Mouse (Mus musculus): ENCODE measurements around the gene Eapp. TPM values are rescaled to one million over a fixed set of nuclear protein-coding genes. Genes with fewer than 3 reads are reported as not detected.

The Eapp gene
- polyA plus RNA-seq, 1 experiment from 2014 or later, result 57.0 TPM

GRCm38 (mm10) chr12:54652346-54652745, 43.4 kb downstream of the Eapp start:
- ATAC-seq (ENCODE audit: insufficient read depth, low FRiP score), result no peak
- 82% methylated on average over 12 of the region's 12 CpGs for WGBS

GRCm38 (mm10) chr12:54651820-54652219, 43.9 kb downstream of the Eapp start:
- no peaks in the 10 kb centered on the region for H3K27me3 ChIP-seq (ENCODE audit: control insufficient read depth, insufficient read depth, low read length)
- WGBS, result 62% methylated on average over 8 of the region's 8 CpGs
- no peaks in the 10 kb centered on the region for H3K9me3 ChIP-seq (replicated peaks; ENCODE audit: control insufficient read depth, low read length)
- no peak overlapping the region for H3K27ac ChIP-seq (ENCODE audit: low read length)
- no peak overlapping the region for H3K4me3 ChIP-seq (replicated peaks; ENCODE audit: low read length)
- no peak overlapping the region for H3K9ac ChIP-seq (ENCODE audit: low read length)
- ATAC-seq (ENCODE audit: insufficient read depth, low FRiP score), result no peak
- no peak overlapping the region for H3K4me2 ChIP-seq (ENCODE audit: low read depth, low read length)
- peaks cover 26% of the 10 kb centered on the region for H3K4me1 ChIP-seq (ENCODE audit: control insufficient read depth, insufficient read depth, low read length)
- 0 out of 2 replicates have a peak, but pooled peaks cover 3% of the 10 kb centered on the region for H3K36me3 ChIP-seq (ENCODE audit: control insufficient read depth, insufficient read depth, low read length)

More at GRCm38 (mm10) chr12:54652346-54652745, 43.4 kb downstream of the Eapp start:
- H3K36me3 ChIP-seq (ENCODE audit: control insufficient read depth, insufficient read depth, low read length), result 0 out of 2 replicates have a peak, but pooled peaks cover 3% of the 10 kb centered on the region
- no peaks in the 10 kb centered on the region for H3K9me3 ChIP-seq (replicated peaks; ENCODE audit: control insufficient read depth, low read length)
- no peak overlapping the region for H3K27ac ChIP-seq (ENCODE audit: low read length)
- H3K4me2 ChIP-seq (ENCODE audit: low read depth, low read length), result no peak overlapping the region
- H3K4me3 ChIP-seq (replicated peaks; ENCODE audit: low read length), result no peak overlapping the region
- no peak overlapping the region for H3K9ac ChIP-seq (ENCODE audit: low read length)
- no peaks in the 10 kb centered on the region for H3K27me3 ChIP-seq (ENCODE audit: control insufficient read depth, insufficient read depth, low read length)
- peaks cover 28% of the 10 kb centered on the region for H3K4me1 ChIP-seq (ENCODE audit: control insufficient read depth, insufficient read depth, low read length)

GRCm38 (mm10) chr12:54651158-54651557, 44.5 kb downstream of the Eapp start:
- H3K4me3 ChIP-seq (replicated peaks; ENCODE audit: low read length), result no peak overlapping the region
- no peak overlapping the region for H3K9ac ChIP-seq (ENCODE audit: low read length)
- H3K36me3 ChIP-seq (ENCODE audit: control insufficient read depth, insufficient read depth, low read length), result 0 out of 2 replicates have a peak, but pooled peaks cover 3% of the 10 kb centered on the region
- H3K27me3 ChIP-seq (ENCODE audit: control insufficient read depth, insufficient read depth, low read length), result no peaks in the 10 kb centered on the region
- H3K27ac ChIP-seq (ENCODE audit: low read length), result no peak overlapping the region
- peaks cover 24% of the 10 kb centered on the region for H3K4me1 ChIP-seq (ENCODE audit: control insufficient read depth, insufficient read depth, low read length)
- no peaks in the 10 kb centered on the region for H3K9me3 ChIP-seq (replicated peaks; ENCODE audit: control insufficient read depth, low read length)
- no peak for ATAC-seq (ENCODE audit: insufficient read depth, low FRiP score)
- WGBS, result 23% methylated on average over 1 of the region's 1 CpGs
- no peak overlapping the region for H3K4me2 ChIP-seq (ENCODE audit: low read depth, low read length)

DNA sequence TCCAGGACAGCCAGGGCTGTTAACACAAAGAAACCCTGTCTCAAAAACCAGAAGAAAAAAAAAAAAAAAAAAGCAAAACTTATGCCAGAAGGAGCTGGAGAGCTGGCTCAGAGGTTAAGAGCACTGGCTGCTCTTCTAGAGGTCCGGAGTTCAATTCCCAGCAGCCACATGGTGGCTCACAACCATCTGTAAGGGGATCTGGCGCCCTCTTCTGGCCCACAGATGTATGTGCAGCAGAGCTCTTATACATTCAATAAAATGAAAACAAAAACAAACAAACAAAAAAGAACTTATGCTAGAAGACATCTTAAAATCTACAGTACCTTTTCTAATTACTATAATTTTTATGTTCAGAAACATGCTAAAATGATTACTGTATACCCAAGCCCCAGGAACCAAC, 50.8 kb downstream of the Eapp start:
- ATAC-seq (ENCODE audit: insufficient read depth, low FRiP score), result no peak
- H3K4me1 ChIP-seq (ENCODE audit: control insufficient read depth, insufficient read depth, low read length), result no peaks in the 10 kb centered on the region
- H3K9me3 ChIP-seq (replicated peaks; ENCODE audit: control insufficient read depth, low read length), result no peaks in the 10 kb centered on the region
- H3K9ac ChIP-seq (ENCODE audit: low read length), result no peak overlapping the region
- no peaks in the 10 kb centered on the region for H3K27me3 ChIP-seq (ENCODE audit: control insufficient read depth, insufficient read depth, low read length)
- H3K4me2 ChIP-seq (ENCODE audit: low read depth, low read length), result no peak overlapping the region
- H3K4me3 ChIP-seq (replicated peaks; ENCODE audit: low read length), result no peak overlapping the region
- H3K36me3 ChIP-seq (ENCODE audit: control insufficient read depth, insufficient read depth, low read length), result peaks cover under 1% of the 10 kb centered on the region; the same call in 1 of the 2 replicates
- 82% methylated on average over 2 of the region's 2 CpGs for WGBS
- no peak overlapping the region for H3K27ac ChIP-seq (ENCODE audit: low read length)

DNA sequence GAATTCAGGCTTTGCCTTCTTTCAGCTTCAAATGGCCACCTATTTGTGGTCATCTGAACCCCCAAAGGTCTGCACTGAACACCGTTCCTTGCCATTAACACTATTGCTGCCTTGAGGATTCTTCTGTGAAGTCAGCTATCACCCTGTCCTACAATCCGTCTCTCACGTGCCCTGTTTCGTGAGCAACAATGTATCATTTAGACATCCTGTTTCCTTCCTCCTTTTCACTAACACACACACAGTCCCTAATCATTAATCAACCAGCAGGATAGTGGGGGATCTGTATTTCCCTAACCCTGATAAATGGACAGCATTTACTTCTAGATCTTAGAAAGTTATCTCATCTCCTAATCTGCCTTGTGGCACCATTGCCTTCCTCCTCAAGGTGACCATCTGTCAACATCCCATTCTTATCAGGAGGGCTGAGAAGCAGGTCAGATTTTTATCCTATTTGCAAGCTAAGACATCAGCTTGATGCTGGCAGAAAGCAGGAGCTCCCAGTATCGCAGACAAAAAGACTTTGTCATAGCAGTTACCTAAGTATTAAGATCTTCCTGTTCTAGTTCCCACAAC, 52.3 kb downstream of the Eapp start:
- WGBS, result 36% methylated on average over 5 of the region's 5 CpGs
- Histone ChIP-seq H3K4me1 (ENCODE audit: control insufficient read depth, insufficient read depth, low read length) (no peaks in the 10 kb centered on the region), H3K4me2 (ENCODE audit: low read depth, low read length) (no peak overlapping the region), H3K27me3 (ENCODE audit: control insufficient read depth, insufficient read depth, low read length) (no peaks in the 10 kb centered on the region), H3K27ac (ENCODE audit: low read length) (no peak overlapping the region), H3K9ac (ENCODE audit: low read length) (no peak overlapping the region), H3K4me3 (replicated peaks; ENCODE audit: low read length) (no peak overlapping the region), H3K9me3 (replicated peaks; ENCODE audit: control insufficient read depth, low read length) (no peaks in the 10 kb centered on the region), H3K36me3 (ENCODE audit: control insufficient read depth, insufficient read depth, low read length) (no peaks in the 10 kb centered on the region; the same call in 1 of the 2 replicates)
- ATAC-seq (ENCODE audit: insufficient read depth, low FRiP score), result no peak; the same call in 1 of the 2 replicates

GRCm38 (mm10) chr12:54641374-54641773, 54.3 kb downstream of the Eapp start:
- ATAC-seq (ENCODE audit: insufficient read depth, low FRiP score), result no peak
- H3K4me1 ChIP-seq (ENCODE audit: control insufficient read depth, insufficient read depth, low read length), result no peaks in the 10 kb centered on the region
- no peaks in the 10 kb centered on the region for H3K27me3 ChIP-seq (ENCODE audit: control insufficient read depth, insufficient read depth, low read length)
- no peaks in the 10 kb centered on the region; the same call in 1 of the 2 replicates for H3K36me3 ChIP-seq (ENCODE audit: control insufficient read depth, insufficient read depth, low read length)
- H3K4me2 ChIP-seq (ENCODE audit: low read depth, low read length), result no peak overlapping the region
- H3K9ac ChIP-seq (ENCODE audit: low read length), result no peak overlapping the region
- 96% methylated on average over 4 of the region's 4 CpGs for WGBS
- no peak overlapping the region for H3K27ac ChIP-seq (ENCODE audit: low read length)
- no peak overlapping the region for H3K4me3 ChIP-seq (replicated peaks; ENCODE audit: low read length)
- H3K9me3 ChIP-seq (replicated peaks; ENCODE audit: control insufficient read depth, low read length), result no peaks in the 10 kb centered on the region

DNA sequence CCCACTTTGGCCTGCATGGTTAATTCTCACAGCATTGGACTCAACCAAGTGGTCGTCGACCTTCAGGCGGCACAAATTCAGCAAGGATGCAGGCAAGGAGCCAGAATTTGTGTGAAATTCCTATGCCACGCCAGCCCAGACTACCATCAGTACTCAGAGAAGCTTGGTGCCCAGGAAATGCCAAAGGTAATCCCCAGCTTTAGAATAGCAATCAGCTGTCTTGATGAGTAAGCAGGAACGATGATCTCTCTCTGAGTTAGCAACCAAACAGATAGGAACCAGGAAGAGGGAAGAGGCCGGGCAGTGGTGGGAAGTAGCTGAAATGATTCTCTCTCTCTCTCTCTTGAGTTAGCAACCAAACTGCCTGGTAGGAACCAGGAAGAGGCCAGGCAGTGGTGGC, 55.4 kb downstream of the Eapp start:
- no peak for ATAC-seq (ENCODE audit: insufficient read depth, low FRiP score)

DNA sequence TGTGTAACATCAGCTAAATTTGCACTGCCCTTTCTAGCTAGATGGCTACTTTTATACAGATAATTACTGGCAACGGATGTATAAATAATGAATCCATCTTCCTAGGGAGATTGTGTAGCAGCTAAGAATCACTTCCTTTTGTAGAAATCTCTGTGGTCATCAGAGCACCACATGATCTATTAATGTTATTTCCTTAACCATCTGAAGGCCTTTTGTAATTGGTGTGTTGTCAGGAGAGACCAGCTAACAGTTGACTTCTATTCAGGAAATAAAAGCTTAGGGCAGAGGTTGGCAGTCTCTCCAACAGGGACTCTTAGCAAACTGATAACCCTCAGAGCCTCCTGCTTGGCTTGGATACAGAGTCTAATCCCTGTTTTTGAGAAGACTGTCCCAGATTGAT, 58.7 kb downstream of the Eapp start:
- ATAC-seq (ENCODE audit: insufficient read depth, low FRiP score), result no peak
- H3K4me3 ChIP-seq (replicated peaks; ENCODE audit: low read length), result no peak overlapping the region
- WGBS, result 68% methylated on average over 1 of the region's 1 CpGs
- H3K36me3 ChIP-seq (ENCODE audit: control insufficient read depth, insufficient read depth, low read length), result no peaks in the 10 kb centered on the region
- H3K27me3 ChIP-seq (ENCODE audit: control insufficient read depth, insufficient read depth, low read length), result no peaks in the 10 kb centered on the region
- no peak overlapping the region for H3K27ac ChIP-seq (ENCODE audit: low read length)
- H3K9me3 ChIP-seq (replicated peaks; ENCODE audit: control insufficient read depth, low read length), result no peaks in the 10 kb centered on the region
- H3K9ac ChIP-seq (ENCODE audit: low read length), result no peak overlapping the region
- H3K4me1 ChIP-seq (ENCODE audit: control insufficient read depth, insufficient read depth, low read length), result no peaks in the 10 kb centered on the region
- H3K4me2 ChIP-seq (ENCODE audit: low read depth, low read length), result no peak overlapping the region

More for the DNA sequence above, 55.4 kb downstream of the Eapp start:
- no peak overlapping the region for H3K4me2 ChIP-seq (ENCODE audit: low read depth, low read length)
- no peaks in the 10 kb centered on the region for H3K4me1 ChIP-seq (ENCODE audit: control insufficient read depth, insufficient read depth, low read length)
- 88% methylated on average over 6 of the region's 6 CpGs for WGBS
- H3K27me3 ChIP-seq (ENCODE audit: control insufficient read depth, insufficient read depth, low read length), result no peaks in the 10 kb centered on the region
- H3K27ac ChIP-seq (ENCODE audit: low read length), result no peak overlapping the region
- no peak overlapping the region for H3K9ac ChIP-seq (ENCODE audit: low read length)
- no peaks in the 10 kb centered on the region for H3K9me3 ChIP-seq (replicated peaks; ENCODE audit: control insufficient read depth, low read length)
- H3K4me3 ChIP-seq (replicated peaks; ENCODE audit: low read length), result no peak overlapping the region
- H3K36me3 ChIP-seq (ENCODE audit: control insufficient read depth, insufficient read depth, low read length), result no peaks in the 10 kb centered on the region; the same call in 1 of the 2 replicates

GRCm38 (mm10) chr12:54632141-54632540, 63.6 kb downstream of the Eapp start:
- no peak overlapping the region for H3K27ac ChIP-seq (ENCODE audit: low read length)
- no peak overlapping the region for H3K4me3 ChIP-seq (replicated peaks; ENCODE audit: low read length)
- no peaks in the 10 kb centered on the region for H3K27me3 ChIP-seq (ENCODE audit: control insufficient read depth, insufficient read depth, low read length)
- ATAC-seq (ENCODE audit: insufficient read depth, low FRiP score), result no peak
- H3K4me2 ChIP-seq (ENCODE audit: low read depth, low read length), result no peak overlapping the region
- WGBS, result 89% methylated on average over 2 of the region's 2 CpGs
- H3K4me1 ChIP-seq (ENCODE audit: control insufficient read depth, insufficient read depth, low read length), result no peaks in the 10 kb centered on the region
- no peaks in the 10 kb centered on the region for H3K36me3 ChIP-seq (ENCODE audit: control insufficient read depth, insufficient read depth, low read length)
- H3K9ac ChIP-seq (ENCODE audit: low read length), result no peak overlapping the region
- no peaks in the 10 kb centered on the region for H3K9me3 ChIP-seq (replicated peaks; ENCODE audit: control insufficient read depth, low read length)

Data from stomach, embryonic 16.5 days (tissue).